Mouse (Mus musculus): ENCODE results near the gene 4921539E11Rik. TPM values are rescaled to one million over a fixed set of nuclear protein-coding genes. Genes with fewer than 3 reads are reported as not detected.
A peak's percentile ranks its signal among the peaks of the same experiment; 100 is the strongest.

Gene 4921539E11Rik
- polyA plus RNA-seq (2012; ENCODE audit: insufficient read depth, low replicate concordance): not detected in 2 replicates

GRCm38 (mm10) chr4:103290763-103291162 lies at the start of gene 4921539E11Rik:
Gene 4921539E11Rik (minus strand): TSS chr4:103290863.
- Histone ChIP-seq H3K4me1 (no peaks in the 10 kb centered on the region), H3K36me3 (replicated peaks; ENCODE audit: low read length) (no peaks in the 10 kb centered on the region), H3K4me3 (replicated peaks) (peak within 1 kb of the TSS; percentile 76), H3K27me3 (replicated peaks) (no peaks in the 10 kb centered on the region), H3K9me3 (no peaks in the 10 kb centered on the region)
- TF ChIP-seq FLI1 (IDR thresholded peaks at IDR 0.05; ENCODE audit: low read length) (no peak), GATA1 (IDR thresholded peaks at IDR 0.05; ENCODE audit: borderline replicate concordance, low read length) (no peak)

GRCm38 (mm10) chr4:103335134-103335533 lies 44.5 kb upstream of the 4921539E11Rik start:
- no peak overlapping the region for H3K4me3 ChIP-seq (replicated peaks)
- no peak for TF ChIP-seq FLI1 (IDR thresholded peaks at IDR 0.05; ENCODE audit: low read length)
- TF ChIP-seq GATA1 (IDR thresholded peaks at IDR 0.05; ENCODE audit: borderline replicate concordance, low read length): no peak
- no peaks in the 10 kb centered on the region for H3K4me1 ChIP-seq
- no peaks in the 10 kb centered on the region for H3K9me3 ChIP-seq
- H3K27me3 ChIP-seq (replicated peaks): no peaks in the 10 kb centered on the region
- peaks cover 39% of the 10 kb centered on the region for H3K36me3 ChIP-seq (replicated peaks; ENCODE audit: low read length)

GRCm38 (mm10) chr4:103329348-103329747 lies 38.7 kb upstream of the 4921539E11Rik start:
- H3K4me1 ChIP-seq: peaks cover 4% of the 10 kb centered on the region; the same call in 1 of the 2 replicates
- peaks cover 67% of the 10 kb centered on the region for H3K36me3 ChIP-seq (replicated peaks; ENCODE audit: low read length)
- no peaks in the 10 kb centered on the region for H3K27me3 ChIP-seq (replicated peaks)
- no peaks in the 10 kb centered on the region for H3K9me3 ChIP-seq
- no peak for TF ChIP-seq FLI1 (IDR thresholded peaks at IDR 0.05; ENCODE audit: low read length)
- H3K4me3 ChIP-seq (replicated peaks): no peak overlapping the region

GRCm38 (mm10) chr4:103326994-103327393 lies 36.3 kb upstream of the 4921539E11Rik start:
- peaks cover 5% of the 10 kb centered on the region for H3K4me1 ChIP-seq
- no peak overlapping the region for H3K4me3 ChIP-seq (replicated peaks)
- peaks cover 59% of the 10 kb centered on the region for H3K36me3 ChIP-seq (replicated peaks; ENCODE audit: low read length)
- H3K9me3 ChIP-seq: no peaks in the 10 kb centered on the region
- H3K27me3 ChIP-seq (replicated peaks): no peaks in the 10 kb centered on the region
- TF ChIP-seq FLI1 (IDR thresholded peaks at IDR 0.05; ENCODE audit: low read length): no peak
- TF ChIP-seq GATA1 (IDR thresholded peaks at IDR 0.05; ENCODE audit: borderline replicate concordance, low read length): no peak

GRCm38 (mm10) chr4:103324688-103325451 lies 34.2 kb upstream of the 4921539E11Rik start:
- Histone ChIP-seq H3K4me1 (peaks cover 17% of the 10 kb centered on the region), H3K36me3 (replicated peaks; ENCODE audit: low read length) (peaks cover 60% of the 10 kb centered on the region), H3K4me3 (replicated peaks) (no peak overlapping the region), H3K27me3 (replicated peaks) (no peaks in the 10 kb centered on the region), H3K9me3 (no peaks in the 10 kb centered on the region)
- no peak for TF ChIP-seq GATA1 (IDR thresholded peaks at IDR 0.05; ENCODE audit: borderline replicate concordance, low read length)
- no peak for TF ChIP-seq FLI1 (IDR thresholded peaks at IDR 0.05; ENCODE audit: low read length)

- TF ChIP-seq GATA1 (IDR thresholded peaks at IDR 0.05; ENCODE audit: borderline replicate concordance, low read length) (no peak), FLI1 (IDR thresholded peaks at IDR 0.05; ENCODE audit: low read length) (no peak)
- Histone ChIP-seq H3K36me3 (replicated peaks; ENCODE audit: low read length) (peaks cover 51% of the 10 kb centered on the region), H3K27me3 (replicated peaks) (no peaks in the 10 kb centered on the region)
Measured at GRCm38 (mm10) chr4:103321461-103321860, 30.8 kb upstream of the 4921539E11Rik start.

GRCm38 (mm10) chr4:103315861-103316260 lies 25.2 kb upstream of the 4921539E11Rik start:
- Histone ChIP-seq H3K9me3 (no peaks in the 10 kb centered on the region), H3K27me3 (replicated peaks) (no peaks in the 10 kb centered on the region), H3K36me3 (replicated peaks; ENCODE audit: low read length) (peaks cover 20% of the 10 kb centered on the region), H3K4me3 (replicated peaks) (no peak overlapping the region), H3K4me1 (peaks cover 28% of the 10 kb centered on the region)
- TF ChIP-seq FLI1 (IDR thresholded peaks at IDR 0.05; ENCODE audit: low read length) (no peak), GATA1 (IDR thresholded peaks at IDR 0.05; ENCODE audit: borderline replicate concordance, low read length) (no peak)

More at GRCm38 (mm10) chr4:103321461-103321860, 30.8 kb upstream of the 4921539E11Rik start:
- Histone ChIP-seq H3K9me3 (no peaks in the 10 kb centered on the region), H3K4me1 (peaks cover 17% of the 10 kb centered on the region), H3K4me3 (replicated peaks) (no peak overlapping the region)

- H3K4me1 ChIP-seq: peaks cover 27% of the 10 kb centered on the region
- no peaks in the 10 kb centered on the region for H3K27me3 ChIP-seq (replicated peaks)
- H3K4me3 ChIP-seq (replicated peaks): peak overlapping the region; percentile 99
- H3K36me3 ChIP-seq (replicated peaks; ENCODE audit: low read length): peaks cover 10% of the 10 kb centered on the region
- no peaks in the 10 kb centered on the region for H3K9me3 ChIP-seq
- TF ChIP-seq FLI1 (IDR thresholded peaks at IDR 0.05; ENCODE audit: low read length) (no peak), GATA1 (IDR thresholded peaks at IDR 0.05; ENCODE audit: borderline replicate concordance, low read length) (no peak)
Measured at GRCm38 (mm10) chr4:103314526-103314910, 23.9 kb upstream of the 4921539E11Rik start.

- Histone ChIP-seq H3K36me3 (replicated peaks; ENCODE audit: low read length) (peaks cover 4% of the 10 kb centered on the region), H3K9me3 (no peaks in the 10 kb centered on the region), H3K4me3 (replicated peaks) (peak within 1 kb of the TSS; percentile 99), H3K27me3 (replicated peaks) (no peaks in the 10 kb centered on the region), H3K4me1 (peaks cover 27% of the 10 kb centered on the region)
- TF ChIP-seq GATA1 (IDR thresholded peaks at IDR 0.05; ENCODE audit: borderline replicate concordance, low read length) (no peak), FLI1 (IDR thresholded peaks at IDR 0.05; ENCODE audit: low read length) (no peak)
Measured at GRCm38 (mm10) chr4:103313587-103314525, 23.2 kb upstream of the 4921539E11Rik start, which contains the start of gene Oma1. Gene Oma1 (plus strand): TSS chr4:103313812.
